Mouse (Mus musculus) urinary bladder, postnatal 10 days (tissue): Measurements from ENCODE around the gene Gm49342.
A peak's percentile ranks its signal among the peaks of the same experiment; 100 is the strongest.
"Not testable (repeated sequence)": the region's sequence is repeated elsewhere in the genome, so short reads cannot be mapped to it uniquely, and the experiment has no call there.

Experiments used
- DNase-seq: peaks from one replicate; pipeline ENCODE4 v3.0.0; 2022; ENCODE audit warnings: low spot score

Gene Gm49342

DNA sequence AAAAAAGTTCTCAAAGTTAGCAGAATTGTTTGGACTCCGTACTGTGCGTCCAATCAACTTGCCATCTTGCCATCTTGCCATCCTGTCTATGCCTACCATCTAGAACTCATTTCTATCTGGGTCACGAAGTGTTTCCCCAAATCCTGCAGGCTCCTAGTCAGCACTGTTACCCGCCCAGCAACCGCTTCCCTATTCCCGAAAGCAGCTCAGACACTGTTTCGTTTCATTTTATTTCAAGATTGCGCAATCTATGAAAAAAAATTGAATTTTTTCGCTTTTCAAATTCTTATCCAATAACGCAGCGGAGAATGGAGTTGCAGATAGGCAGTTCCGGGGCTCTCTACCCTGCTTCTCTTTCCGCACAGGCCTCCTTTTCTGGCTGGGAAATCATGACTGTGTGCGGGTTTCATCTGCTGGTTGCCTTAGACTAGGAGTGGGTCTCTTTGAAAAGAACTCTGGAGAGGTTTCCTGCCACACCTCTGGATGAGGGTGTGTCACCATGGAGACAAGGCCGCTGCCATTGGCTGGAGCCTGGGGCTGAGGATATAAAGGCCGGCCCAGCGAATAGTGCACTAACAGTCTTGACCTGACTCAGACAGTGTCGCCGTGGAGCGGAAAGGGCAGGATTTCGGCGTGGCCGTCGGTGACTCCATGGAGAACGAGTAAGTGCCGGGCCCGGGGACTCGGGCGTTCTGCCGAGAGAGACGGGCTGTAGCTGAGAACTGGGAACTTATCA lies at the start of gene Gm49342:
TSS of gene Gm49342 (plus strand) at position 586 of the 736 bp plus-strand sequence.
- DNase-seq: peak; percentile 82

DNA sequence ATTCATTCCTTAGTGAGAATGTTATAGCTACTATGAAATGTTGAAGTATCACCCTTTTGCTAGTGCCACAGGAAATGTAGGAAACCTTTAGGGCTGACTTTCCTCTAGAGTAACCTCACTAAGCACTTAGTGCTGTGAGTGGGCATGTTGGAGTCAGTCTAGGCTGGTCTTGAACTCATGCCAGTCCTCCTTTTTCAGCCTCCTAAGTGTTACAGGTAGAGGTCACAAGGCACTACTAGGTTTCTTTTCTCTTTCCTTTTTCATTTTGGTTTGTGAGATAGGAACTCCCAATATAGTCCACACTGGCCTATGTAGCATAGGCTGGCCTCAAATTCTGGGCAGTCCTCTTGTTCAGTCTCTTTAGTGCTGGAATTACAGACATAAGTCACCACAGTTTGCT lies 48.9 kb upstream of the Gm49342 start:
- no peak for DNase-seq

DNA sequence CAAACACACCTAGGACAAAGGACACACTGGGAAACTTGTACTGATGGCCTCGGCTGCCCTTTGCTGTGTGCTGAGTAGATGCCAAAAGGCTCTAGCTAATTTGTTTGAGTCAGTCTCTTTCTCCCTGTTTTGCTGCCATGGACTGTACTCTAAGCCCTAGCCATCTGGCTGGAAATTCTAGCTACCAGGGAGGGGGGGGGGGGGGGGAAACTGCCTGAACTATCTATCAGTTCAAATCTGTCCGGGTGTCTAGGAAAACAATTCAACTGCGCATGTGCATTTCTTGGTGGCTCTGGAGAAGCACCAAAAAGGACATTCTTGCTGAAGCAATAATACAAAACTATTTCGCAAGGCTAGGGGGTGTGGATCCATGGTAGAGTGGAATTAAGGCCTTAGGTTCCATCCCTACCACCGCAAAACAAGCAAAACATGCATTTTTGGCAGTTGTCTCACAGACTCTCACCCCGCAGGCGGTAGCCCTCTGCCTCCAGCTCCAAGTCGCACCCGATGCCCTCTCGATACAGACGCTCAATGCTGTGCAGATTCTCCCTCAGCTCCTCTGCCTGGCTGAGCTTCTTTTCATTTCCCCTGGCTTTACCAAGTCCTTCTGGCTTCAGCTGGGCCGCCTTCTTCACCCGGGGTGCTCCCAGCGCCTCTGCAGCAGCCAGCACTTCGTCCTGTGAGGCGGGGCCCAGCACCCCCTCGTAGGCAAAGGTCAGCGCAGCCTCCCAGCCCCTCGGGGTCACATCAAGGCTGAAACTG lies 48.2 kb upstream of the Gm49342 start:
- no peak for DNase-seq

- no peak for DNase-seq
Observed at GRCm38 (mm10) chr14:50896747-50897373, 47.5 kb upstream of the Gm49342 start.

- no peak for DNase-seq
Observed at GRCm38 (mm10) chr14:50897374-50897765, 46.9 kb upstream of the Gm49342 start, which contains the start of gene Klhl33. Klhl33 (minus strand) TSS chr14:50897507.

- not testable (repeated sequence) for DNase-seq
Observed at GRCm38 (mm10) chr14:50897992-50898391, 46.3 kb upstream of the Gm49342 start.

DNA sequence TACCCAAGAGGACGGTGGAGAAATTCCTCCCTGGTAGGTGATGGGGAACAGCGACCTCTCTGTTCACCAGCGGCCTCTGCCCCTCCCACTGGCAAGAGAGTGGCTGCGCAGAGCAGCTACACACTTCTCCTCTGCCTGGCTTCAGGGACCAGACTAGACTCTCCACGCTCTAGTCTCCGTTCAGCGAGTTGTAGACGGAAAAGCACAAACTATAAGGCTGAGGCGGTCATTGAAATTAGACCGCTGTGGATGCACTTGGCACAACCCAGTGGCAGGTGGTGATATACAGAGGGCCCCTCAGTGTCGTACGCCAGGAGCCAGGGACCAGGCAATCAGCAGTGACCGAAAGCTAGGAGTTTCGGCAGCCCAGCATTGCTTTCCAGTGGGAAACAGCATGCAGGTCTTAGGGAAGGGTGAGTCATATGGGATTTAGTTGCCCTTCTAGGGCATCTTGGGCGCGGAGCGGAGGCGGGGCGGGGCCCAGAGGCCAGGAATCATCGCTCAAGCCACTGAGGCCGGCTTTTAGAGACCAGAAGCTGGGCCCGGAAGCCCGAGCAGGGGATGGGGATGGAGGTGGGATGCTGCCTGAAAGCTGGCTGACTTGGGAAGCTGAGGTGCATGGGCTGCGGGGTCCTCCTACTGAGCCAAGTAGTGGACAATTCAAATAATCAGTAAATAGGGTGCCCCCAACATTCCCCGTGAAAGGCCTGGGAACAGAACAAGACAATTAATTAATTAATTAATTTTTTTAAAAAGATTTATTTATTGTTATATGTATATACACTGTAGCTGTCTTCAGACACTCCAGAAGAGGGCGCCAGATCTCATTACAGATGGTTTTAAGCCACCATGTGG lies 40.1 kb upstream of the Gm49342 start:
- DNase-seq: no peak

- DNase-seq: no peak
Observed at GRCm38 (mm10) chr14:50904828-50905129, 39.5 kb upstream of the Gm49342 start.

- DNase-seq: not testable (repeated sequence)
Observed at GRCm38 (mm10) chr14:50905327-50905726, 39.0 kb upstream of the Gm49342 start.

- no peak for DNase-seq
Observed at GRCm38 (mm10) chr14:50908126-50908525, 36.2 kb upstream of the Gm49342 start.

DNA sequence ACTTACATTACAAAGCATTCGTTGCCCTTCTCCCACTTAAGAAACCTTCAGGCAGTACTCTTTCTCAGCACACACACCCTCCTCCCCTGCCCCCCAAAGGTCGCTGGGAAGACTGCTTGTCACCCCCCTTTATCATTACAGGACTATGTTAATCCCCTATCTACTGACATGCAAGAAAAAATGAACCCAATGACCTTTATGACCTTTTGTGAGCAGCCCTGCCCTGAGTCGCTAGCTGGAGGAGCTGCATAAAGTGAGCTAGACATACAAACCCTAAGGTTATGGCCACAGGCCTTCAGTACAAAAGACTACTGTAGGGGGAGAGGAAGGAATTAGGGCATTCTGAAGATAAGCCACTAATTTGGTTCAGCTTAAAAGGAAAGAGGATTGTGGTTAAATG lies 33.0 kb upstream of the Gm49342 start:
- no peak for DNase-seq

DNA sequence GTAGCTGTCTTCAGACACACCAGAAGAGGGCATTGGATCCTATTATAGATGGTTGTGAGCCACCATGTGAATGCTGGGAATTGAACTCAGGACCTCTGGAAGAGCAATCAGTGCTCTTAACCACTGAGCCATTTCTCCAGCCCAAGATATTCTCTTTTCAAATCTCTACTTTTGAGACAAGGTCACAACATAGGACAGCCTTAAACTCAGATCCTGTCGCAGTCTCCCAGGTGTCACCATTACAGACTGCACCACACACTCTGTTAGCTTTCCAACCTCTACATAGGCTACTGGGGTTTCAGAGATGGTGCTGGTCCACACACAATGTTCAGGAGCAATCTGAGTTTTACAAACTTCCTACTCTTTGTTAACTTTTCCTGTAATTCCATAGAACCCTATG lies 20.9 kb upstream of the Gm49342 start:
- DNase-seq: not testable (repeated sequence)

DNA sequence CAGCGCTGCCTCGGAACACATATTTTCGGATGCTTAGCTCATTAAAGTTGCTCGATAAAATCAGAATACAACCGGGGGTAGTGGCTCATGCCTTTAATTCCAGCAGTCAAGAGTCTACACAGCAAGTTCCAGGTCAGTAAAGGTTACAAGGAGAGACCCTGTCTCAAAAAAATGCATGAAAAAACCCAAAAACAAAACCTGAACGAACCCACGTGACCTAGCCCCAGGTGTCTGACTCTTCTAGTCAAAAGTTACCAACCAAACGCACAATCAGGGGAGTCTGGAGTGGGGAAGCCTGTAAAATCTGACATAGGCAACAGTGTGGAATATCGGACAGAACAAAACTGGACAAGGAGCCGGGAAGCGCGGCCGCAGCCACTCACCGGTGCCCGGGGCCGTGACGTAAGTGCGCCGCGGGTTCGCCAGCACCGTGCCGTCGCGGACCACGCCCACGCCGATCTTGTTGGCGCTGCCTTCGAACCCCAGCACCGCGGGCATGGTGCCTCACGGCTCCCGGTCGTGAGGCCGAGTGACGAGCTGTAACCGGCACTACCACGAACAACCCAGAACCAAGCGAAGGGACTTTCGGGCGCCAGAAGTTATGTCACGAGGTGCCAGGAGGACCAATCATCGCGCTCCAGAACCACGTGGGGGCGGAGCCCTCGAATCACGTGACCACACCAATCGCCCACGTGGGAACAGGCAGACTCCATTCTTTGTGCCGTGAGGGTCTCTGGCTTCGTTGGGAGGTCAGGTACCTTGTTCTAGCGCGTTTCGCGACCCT lies 19.8 kb upstream of the Gm49342 start, which contains the start of the genes Osgep and Apex1:
TSS of gene Osgep (minus strand) at position 613 of the 784 bp plus-strand sequence.
TSS of gene Apex1 (plus strand) at position 688 of the 784 bp plus-strand sequence.
- peak; percentile 88 for DNase-seq

DNA sequence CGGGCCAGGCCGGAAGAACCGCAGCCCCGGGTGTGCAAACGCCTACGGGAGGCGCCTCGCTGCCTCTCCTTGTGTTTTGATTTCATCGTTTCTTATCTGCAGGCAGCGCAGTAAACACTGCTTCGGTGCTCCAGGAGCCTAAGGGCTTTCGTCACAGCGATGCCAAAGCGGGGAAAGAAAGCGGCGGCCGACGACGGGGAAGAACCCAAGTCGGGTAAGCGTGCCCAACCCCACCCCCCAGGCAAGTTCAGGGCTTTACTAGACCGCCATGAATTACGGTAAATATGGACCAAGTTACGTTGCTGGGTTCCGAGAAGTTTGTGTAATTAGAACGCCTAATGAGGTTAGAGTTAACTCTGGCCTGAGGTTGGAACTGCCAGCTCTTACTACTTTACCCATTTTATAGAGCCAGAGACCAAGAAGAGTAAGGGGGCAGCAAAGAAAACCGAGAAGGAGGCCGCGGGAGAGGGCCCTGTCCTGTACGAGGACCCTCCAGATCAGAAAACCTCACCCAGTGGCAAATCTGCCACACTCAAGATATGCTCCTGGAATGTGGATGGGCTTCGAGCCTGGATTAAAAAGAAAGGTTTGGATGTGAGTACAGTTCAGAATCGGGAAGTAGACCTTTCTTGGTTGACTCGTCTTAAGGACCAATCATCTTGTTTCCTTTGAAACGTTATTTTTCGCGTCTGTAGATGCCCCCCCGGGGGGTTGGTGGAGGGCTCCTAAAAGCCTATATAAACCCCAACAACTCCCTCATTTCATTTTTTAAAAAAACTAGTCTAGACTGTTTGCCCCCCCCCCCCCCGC lies 19.0 kb upstream of the Gm49342 start:
- DNase-seq: no peak

DNA sequence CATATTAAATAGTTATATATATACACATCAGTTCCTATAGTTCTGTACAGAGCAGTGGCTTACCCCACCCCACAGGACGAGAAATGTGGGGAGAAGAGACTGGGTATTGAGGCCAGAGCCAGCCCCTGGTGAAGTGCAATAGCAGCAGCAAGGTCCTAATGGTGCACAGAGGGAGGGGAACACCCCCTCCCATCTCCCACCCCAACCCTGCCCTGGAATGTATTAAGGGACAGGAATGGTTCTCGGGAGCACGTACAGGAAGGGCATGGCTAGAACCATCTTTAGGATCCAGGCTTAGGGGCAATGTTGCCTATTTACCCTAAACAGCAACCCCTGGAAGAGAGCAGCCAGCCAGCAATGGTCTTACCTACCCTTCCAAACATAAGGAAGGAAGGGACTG lies 17.0 kb upstream of the Gm49342 start:
- no peak for DNase-seq

- DNase-seq: no peak
Observed at GRCm38 (mm10) chr14:50929951-50930350, 14.4 kb upstream of the Gm49342 start.

DNA sequence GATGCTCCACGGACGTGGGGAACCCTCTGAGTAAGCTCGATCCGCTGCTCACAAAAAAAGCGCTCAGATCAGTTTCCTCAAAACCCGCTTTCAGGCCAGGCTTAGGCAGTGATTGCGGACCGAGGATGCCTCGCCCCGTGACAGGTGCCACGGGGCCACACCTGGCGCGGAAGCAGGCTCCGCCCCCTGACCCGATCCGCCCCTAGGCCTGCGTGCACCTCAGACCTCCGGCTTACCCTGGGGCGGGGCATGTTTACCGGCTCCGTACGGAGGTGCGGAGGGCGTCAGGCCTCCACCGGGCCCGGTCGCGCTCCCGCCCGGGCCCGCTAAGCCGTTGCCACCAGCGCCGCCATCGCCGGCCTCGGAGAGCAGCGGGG lies 14.0 kb upstream of the Gm49342 start:
- DNase-seq: no peak

DNA sequence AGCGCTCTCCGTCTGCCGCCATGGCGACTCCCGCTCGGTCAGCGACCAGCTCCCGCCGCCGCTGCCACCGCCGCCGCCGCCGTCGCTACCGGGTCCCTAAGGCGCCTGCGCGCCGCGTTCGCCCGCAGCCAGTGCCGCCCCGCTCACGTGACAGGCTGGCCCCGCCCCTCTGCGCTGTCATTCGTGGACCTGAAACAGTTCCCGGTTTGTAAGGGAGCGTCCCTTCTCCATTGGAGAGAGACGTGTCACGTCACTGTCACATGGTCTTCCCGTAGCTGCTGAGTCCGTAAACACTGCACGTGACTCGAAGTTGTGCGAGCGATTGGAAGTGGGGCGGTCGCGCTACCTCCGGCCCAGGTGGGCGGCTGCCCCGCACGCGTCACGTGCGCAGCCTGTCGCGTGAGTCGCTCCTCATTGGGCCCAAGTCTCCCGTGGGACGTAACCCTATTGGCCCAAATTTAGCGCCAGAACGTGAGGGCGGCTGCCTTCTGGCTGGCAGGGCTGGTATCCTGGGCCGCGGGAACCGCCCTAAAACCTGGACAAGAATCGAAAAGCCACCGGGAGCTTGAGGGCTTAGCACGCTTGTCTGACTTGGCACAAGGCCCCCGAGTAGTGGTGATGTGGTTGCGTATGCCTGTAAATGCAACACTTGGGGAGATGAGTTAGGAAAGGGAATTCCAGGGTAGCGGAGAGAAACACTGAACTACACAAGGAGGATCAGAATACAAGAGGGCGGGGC lies 13.4 kb upstream of the Gm49342 start, which contains the start of the genes Pip4p1 and Pnp:
TSS of gene Pip4p1 (minus strand) at position 103 of the 739 bp plus-strand sequence.
TSS of gene Pnp (plus strand) at position 329 of the 739 bp plus-strand sequence.
- peak; percentile 98 for DNase-seq

DNA sequence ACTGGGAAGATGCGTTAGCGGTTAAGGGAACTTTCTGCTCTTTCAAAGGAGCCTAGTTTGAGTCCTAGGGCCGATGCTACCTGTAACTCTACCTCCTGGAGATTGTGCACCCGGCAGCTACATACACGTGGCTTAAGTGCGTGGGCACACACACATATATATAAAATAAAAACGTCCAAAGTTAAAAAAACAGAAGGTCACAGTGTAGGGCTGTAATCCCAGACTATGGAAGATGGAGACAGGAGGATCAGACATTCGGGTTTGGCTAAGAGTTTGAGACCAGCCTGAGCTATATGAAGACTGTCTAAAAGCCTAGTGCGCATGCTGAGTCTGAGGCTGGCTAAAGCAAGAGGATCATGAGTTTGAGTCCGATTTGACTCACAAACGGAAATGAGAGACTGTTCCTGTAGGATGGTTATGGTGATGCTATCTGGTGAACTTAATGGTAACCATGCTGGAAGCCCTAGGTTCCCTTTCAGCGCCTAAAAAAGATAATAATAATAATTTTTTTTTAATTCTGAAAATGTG lies 12.8 kb upstream of the Gm49342 start:
- no peak for DNase-seq
